Mouse (Mus musculus) midbrain, embryonic 12.5 days (tissue): ENCODE measurements around the gene Tollip. TPM values are rescaled to one million over a fixed set of nuclear protein-coding genes. Genes with fewer than 3 reads are reported as not detected.

Experiments used
- ATAC-seq: fragments of 200-750 bp; cut with Nextera tagmentation; 2 replicates; pipeline ENCODE4 v1.8.0; 2017; ENCODE audit warnings: low read depth, moderate TSS enrichment, moderate library complexity; ENCODE audit not compliant: low FRiP score
- H3K27ac ChIP-seq: fragments of 300-500 bp; sonication (generic); replicated peaks from 2 replicates; pipeline ENCODE4 v1.5.1; 2016; ENCODE audit warnings: mild to moderate bottlenecking
- H3K27me3 ChIP-seq: fragments of 300-500 bp; sonication (generic); 2 replicates; pipeline ENCODE4 v1.6.1; 2016; ENCODE audit warnings: mild to moderate bottlenecking
- H3K36me3 ChIP-seq: fragments of 300-500 bp; sonication (generic); 2 replicates; pipeline ENCODE4 v1.6.1; 2016
- H3K4me1 ChIP-seq: fragments of 300-500 bp; sonication (generic); 2 replicates; pipeline ENCODE4 v1.6.1; 2016
- H3K4me2 ChIP-seq: fragments of 300-500 bp; sonication (generic); replicated peaks from 2 replicates; pipeline ENCODE4 v1.6.1; 2016; ENCODE audit warnings: mild to moderate bottlenecking, moderate library complexity
- H3K4me3 ChIP-seq: fragments of 300-500 bp; sonication (generic); 2 replicates; pipeline ENCODE4 v1.5.1; 2016; ENCODE audit warnings: mild to moderate bottlenecking
- H3K9ac ChIP-seq: fragments of 300-500 bp; sonication (generic); replicated peaks from 2 replicates; pipeline ENCODE4 v1.6.1; 2016; ENCODE audit warnings: mild to moderate bottlenecking, moderate library complexity
- H3K9me3 ChIP-seq: fragments of 300-500 bp; sonication (generic); 2 replicates; pipeline ENCODE4 v1.6.1; 2016; ENCODE audit warnings: mild to moderate bottlenecking
- WGBS: fragments of 180-500 bp; shearing (Covaris S2); methylation state at CpG from one replicate; pipeline ENCODE4 v1.1.7; 2016; 5-methylcytosine and 5-hydroxymethylcytosine counted together
- polyA plus RNA-seq: library from polyadenylated mRNA; unstranded; fragments of >200 nt; fragmentation: Nextera tagmentation; extraction: Ambion mirVana; gene quantifications from 2 replicates; pipeline ENCODE4 v1.2.1, GENCODE M21; 2016

The Tollip gene
- polyA plus RNA-seq, 1 experiment from 2014 or later: 68.0 TPM

GRCm38 (mm10) chr7:141951821-141952220 is 33.5 kb upstream of the Tollip start:
- WGBS: 92% methylated on average over 4 of the region's 4 CpGs
- peaks cover 14% of the 10 kb centered on the region for H3K36me3 ChIP-seq
- no peak for ATAC-seq
- peaks cover 70% of the 10 kb centered on the region for H3K4me1 ChIP-seq
- H3K9me3 ChIP-seq: no peaks in the 10 kb centered on the region
- peaks cover 9% of the 10 kb centered on the region; the same call in 1 of the 2 replicates for H3K27me3 ChIP-seq
- H3K4me3 ChIP-seq: peak overlapping the region; percentile 99
- peak overlapping the region; percentile 98; the same call in 1 of the 2 replicates for H3K27ac ChIP-seq
- H3K9ac ChIP-seq: peak overlapping the region; percentile 100
- peak overlapping the region; percentile 82 for H3K4me2 ChIP-seq

DNA sequence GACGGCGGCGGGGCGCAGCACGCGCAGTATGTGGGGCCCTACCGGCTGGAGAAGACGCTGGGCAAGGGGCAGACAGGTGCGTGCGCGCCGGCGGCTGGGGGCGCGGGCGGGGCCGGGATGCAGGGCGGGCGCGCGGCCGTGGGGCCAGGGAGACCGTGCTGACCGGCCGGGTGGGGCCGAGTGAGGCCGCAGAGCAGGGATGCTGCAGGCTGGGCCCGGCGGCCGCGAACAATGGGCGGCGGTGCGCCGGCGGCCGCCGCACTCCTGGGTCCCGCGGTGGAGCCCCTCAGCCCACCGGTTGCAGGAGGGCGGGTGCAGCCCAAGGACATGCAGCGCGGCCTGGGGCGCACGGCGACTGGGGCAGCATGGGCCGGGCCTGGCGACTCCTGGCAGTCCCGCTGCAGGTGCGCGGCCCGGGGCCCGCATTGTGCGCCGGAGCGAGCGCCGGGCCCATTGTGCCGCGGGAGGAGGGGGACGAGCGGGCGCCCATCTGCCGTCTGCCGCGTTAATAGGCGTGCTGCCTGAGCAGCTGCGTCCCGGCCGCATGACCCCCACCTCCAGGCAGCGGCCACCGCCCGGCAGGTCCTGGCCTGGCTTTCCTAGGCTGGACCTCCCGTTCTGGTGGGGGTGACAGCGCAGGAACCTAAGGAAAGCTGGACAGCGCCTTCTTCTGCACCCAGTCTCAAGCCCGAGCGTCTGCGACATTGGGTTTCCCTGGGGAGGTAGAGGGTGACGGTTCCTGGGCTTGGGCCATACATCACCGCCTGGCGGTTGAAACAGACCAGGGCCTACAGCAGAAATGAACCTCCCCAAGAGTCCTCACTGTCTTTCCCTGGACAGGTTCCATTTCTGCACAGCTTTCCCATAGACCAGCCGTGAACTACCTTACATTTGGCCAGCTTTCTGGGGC is 32.1 kb upstream of the Tollip start:
- peak overlapping the region; percentile 100 for H3K9ac ChIP-seq

DNA sequence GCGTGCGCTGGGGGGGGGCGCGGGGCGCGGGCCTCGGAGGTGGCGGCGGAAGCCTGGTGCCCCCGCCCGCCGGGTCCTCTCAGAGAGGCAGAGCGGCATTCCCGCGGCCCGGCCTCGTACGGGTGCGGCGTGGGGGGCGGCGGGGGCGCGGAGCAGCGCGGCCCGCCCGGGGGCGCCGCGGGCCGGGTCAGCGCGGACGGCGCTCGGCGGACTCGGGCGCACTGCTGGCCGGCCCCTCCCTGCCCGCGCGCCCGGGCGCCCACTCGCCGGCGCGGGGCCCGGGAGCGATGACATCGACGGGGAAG is 31.4 kb upstream of the Tollip start:
- H3K9me3 ChIP-seq: no peaks in the 10 kb centered on the region
- under 1% methylated on average over 36 of the region's 54 CpGs for WGBS
- H3K4me3 ChIP-seq: peak overlapping the region; percentile 99
- ATAC-seq: peak; percentile 45
- peak overlapping the region; percentile 82 for H3K4me2 ChIP-seq
- peaks cover 14% of the 10 kb centered on the region for H3K36me3 ChIP-seq
- peak overlapping the region; percentile 98 for H3K27ac ChIP-seq
- H3K27me3 ChIP-seq: peaks cover 9% of the 10 kb centered on the region; the same call in 1 of the 2 replicates
- peaks cover 69% of the 10 kb centered on the region for H3K4me1 ChIP-seq
- peak overlapping the region; percentile 100 for H3K9ac ChIP-seq

More for the DNA sequence above, 32.1 kb upstream of the Tollip start:
- peak overlapping the region; percentile 98 for H3K27ac ChIP-seq
- H3K4me2 ChIP-seq: peak overlapping the region; percentile 82
- H3K27me3 ChIP-seq: peaks cover 9% of the 10 kb centered on the region; the same call in 1 of the 2 replicates
- peak; percentile 64 for ATAC-seq
- H3K36me3 ChIP-seq: peaks cover 14% of the 10 kb centered on the region
- peak overlapping the region; percentile 99 for H3K4me3 ChIP-seq
- peaks cover 70% of the 10 kb centered on the region for H3K4me1 ChIP-seq
- H3K9me3 ChIP-seq: no peaks in the 10 kb centered on the region
- WGBS: under 1% methylated on average over 55 of the region's 84 CpGs

GRCm38 (mm10) chr7:141948906-141949798 is 30.8 kb upstream of the Tollip start, which contains the start of gene Brsk2:
Gene Brsk2, plus strand, starts transcription at chr7:141949751.
- Histone ChIP-seq H3K4me1 (peaks cover 65% of the 10 kb centered on the region), H3K9ac (peak within 1 kb of the TSS; percentile 100), H3K4me3 (peak within 1 kb of the TSS; percentile 99), H3K27ac (peak within 1 kb of the TSS; percentile 98), H3K27me3 (peaks cover 9% of the 10 kb centered on the region; the same call in 1 of the 2 replicates), H3K4me2 (peak within 1 kb of the TSS; percentile 82), H3K36me3 (peaks cover 14% of the 10 kb centered on the region), H3K9me3 (no peaks in the 10 kb centered on the region)
- under 1% methylated on average over 55 of the region's 55 CpGs for WGBS
- ATAC-seq: peak; percentile 84

GRCm38 (mm10) chr7:141948045-141948444 is 29.7 kb upstream of the Tollip start:
- peak overlapping the region; percentile 82 for H3K4me2 ChIP-seq
- no peak overlapping the region for H3K9ac ChIP-seq
- H3K36me3 ChIP-seq: peaks cover 11% of the 10 kb centered on the region
- no peak overlapping the region for H3K4me3 ChIP-seq
- no peak overlapping the region for H3K27ac ChIP-seq
- H3K4me1 ChIP-seq: peaks cover 54% of the 10 kb centered on the region
- WGBS: 91% methylated on average over 1 of the region's 1 CpGs
- no peak for ATAC-seq
- H3K27me3 ChIP-seq: peaks cover 9% of the 10 kb centered on the region; the same call in 1 of the 2 replicates
- no peaks in the 10 kb centered on the region for H3K9me3 ChIP-seq

- H3K9me3 ChIP-seq: no peaks in the 10 kb centered on the region
- H3K27ac ChIP-seq: no peak overlapping the region
- H3K9ac ChIP-seq: no peak overlapping the region
- H3K4me3 ChIP-seq: no peak overlapping the region
- peaks cover 50% of the 10 kb centered on the region for H3K4me1 ChIP-seq
- no peak overlapping the region for H3K4me2 ChIP-seq
- peaks cover 9% of the 10 kb centered on the region; the same call in 1 of the 2 replicates for H3K27me3 ChIP-seq
- no peak for ATAC-seq
- H3K36me3 ChIP-seq: peaks cover 9% of the 10 kb centered on the region
Observed at GRCm38 (mm10) chr7:141947512-141947911, 29.2 kb upstream of the Tollip start.

- Histone ChIP-seq H3K4me3 (peak overlapping the region; percentile 21), H3K9ac (peak overlapping the region; percentile 24; the same call in 1 of the 2 replicates), H3K4me2 (peak overlapping the region; percentile 37)
Observed at GRCm38 (mm10) chr7:141945927-141946326, 27.6 kb upstream of the Tollip start.

GRCm38 (mm10) chr7:141943444-141943843 is 25.1 kb upstream of the Tollip start:
- no peak overlapping the region for H3K4me3 ChIP-seq
- peaks cover 26% of the 10 kb centered on the region for H3K4me1 ChIP-seq
- no peak overlapping the region for H3K27ac ChIP-seq
- H3K36me3 ChIP-seq: no peaks in the 10 kb centered on the region
- no peaks in the 10 kb centered on the region for H3K9me3 ChIP-seq
- WGBS: 87% methylated on average over 5 of the region's 5 CpGs
- ATAC-seq: no peak
- peaks cover 9% of the 10 kb centered on the region; the same call in 1 of the 2 replicates for H3K27me3 ChIP-seq
- no peak overlapping the region for H3K4me2 ChIP-seq
- no peak overlapping the region for H3K9ac ChIP-seq

More at GRCm38 (mm10) chr7:141945927-141946326, 27.6 kb upstream of the Tollip start:
- Histone ChIP-seq H3K36me3 (no peaks in the 10 kb centered on the region), H3K4me1 (peaks cover 34% of the 10 kb centered on the region), H3K27ac (peak overlapping the region; percentile 80), H3K27me3 (peaks cover 9% of the 10 kb centered on the region; the same call in 1 of the 2 replicates), H3K9me3 (no peaks in the 10 kb centered on the region)
- ATAC-seq: peak; percentile 38; the same call in 1 of the 2 replicates
- WGBS: 8% methylated on average over 7 of the region's 7 CpGs

GRCm38 (mm10) chr7:141934951-141935350 is 16.6 kb upstream of the Tollip start:
- Histone ChIP-seq H3K9me3 (no peaks in the 10 kb centered on the region), H3K4me3 (no peak overlapping the region), H3K4me2 (no peak overlapping the region), H3K27me3 (no peaks in the 10 kb centered on the region), H3K4me1 (peaks cover 16% of the 10 kb centered on the region), H3K9ac (no peak overlapping the region), H3K27ac (peak overlapping the region; percentile 81), H3K36me3 (no peaks in the 10 kb centered on the region)
- 87% methylated on average over 6 of the region's 6 CpGs for WGBS
- no peak for ATAC-seq

DNA sequence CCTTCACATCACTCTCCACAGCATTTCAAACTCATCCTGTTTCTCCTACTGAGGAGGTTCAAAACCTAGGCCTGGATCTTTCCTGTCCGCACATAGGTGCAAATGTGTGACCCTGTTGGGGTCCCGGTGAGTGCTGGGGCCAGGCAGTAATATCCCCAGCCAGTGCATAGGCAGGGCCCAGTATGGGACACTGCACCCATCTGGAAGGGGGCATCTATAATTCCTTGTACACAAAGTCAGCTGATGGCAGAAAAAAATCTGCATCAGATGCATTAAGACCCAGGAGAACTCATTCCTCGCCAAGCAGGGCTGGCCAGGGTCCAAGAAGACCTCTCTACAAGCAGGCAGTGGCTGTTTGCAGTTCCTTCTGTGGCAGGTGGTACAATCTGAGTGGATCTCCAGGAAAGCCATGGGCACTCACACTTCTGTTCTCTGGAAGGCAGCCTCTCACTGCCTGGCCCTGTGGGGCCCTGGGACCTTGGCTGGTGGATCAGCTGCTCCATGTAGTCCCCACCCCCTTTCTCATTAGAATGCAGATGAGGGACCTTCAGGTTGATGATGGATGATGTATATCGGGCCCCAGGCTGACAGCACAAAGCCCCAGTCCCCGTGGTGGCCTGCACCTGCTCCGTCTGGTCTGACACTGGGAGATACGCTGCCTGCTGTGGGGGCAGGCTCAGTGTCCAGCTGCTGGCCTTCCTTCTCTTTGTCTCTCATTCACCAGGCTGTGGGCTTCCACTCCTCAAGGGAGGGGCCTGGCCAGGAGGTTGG is 16.0 kb upstream of the Tollip start:
- peak; percentile 94 for ATAC-seq
- no peak overlapping the region for H3K9ac ChIP-seq
- WGBS: 54% methylated on average over 7 of the region's 7 CpGs

DNA sequence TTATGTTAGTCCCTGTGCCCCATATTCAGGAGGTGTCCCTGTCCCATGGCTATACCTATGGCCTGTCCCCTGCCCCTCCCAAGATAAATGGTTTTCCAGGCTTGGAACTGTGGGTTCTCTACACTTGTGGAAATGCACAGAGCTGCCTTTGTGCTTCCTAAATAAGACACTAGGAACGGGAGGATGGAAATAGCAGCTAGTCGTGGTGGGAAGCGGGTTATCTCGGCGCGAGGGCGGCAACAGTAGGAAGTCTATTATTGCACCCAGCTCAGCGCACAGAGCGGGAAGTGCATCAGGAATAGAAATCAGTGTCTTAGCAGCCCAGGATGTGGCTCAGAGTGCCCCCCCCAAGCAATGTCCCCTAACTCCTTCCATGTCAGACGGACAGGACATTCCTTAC is 10.3 kb upstream of the Tollip start:
- no peak overlapping the region for H3K27ac ChIP-seq
- WGBS: 81% methylated on average over 10 of the region's 10 CpGs
- H3K36me3 ChIP-seq: no peaks in the 10 kb centered on the region
- H3K27me3 ChIP-seq: no peaks in the 10 kb centered on the region
- no peaks in the 10 kb centered on the region for H3K9me3 ChIP-seq
- no peak for ATAC-seq
- H3K4me2 ChIP-seq: no peak overlapping the region
- no peak overlapping the region for H3K4me3 ChIP-seq
- no peak overlapping the region for H3K9ac ChIP-seq
- no peaks in the 10 kb centered on the region for H3K4me1 ChIP-seq

More for the DNA sequence above, 16.0 kb upstream of the Tollip start:
- H3K4me3 ChIP-seq: no peak overlapping the region
- no peak overlapping the region for H3K4me2 ChIP-seq
- no peaks in the 10 kb centered on the region for H3K9me3 ChIP-seq
- H3K27ac ChIP-seq: peak overlapping the region; percentile 81
- no peaks in the 10 kb centered on the region for H3K27me3 ChIP-seq
- no peaks in the 10 kb centered on the region for H3K36me3 ChIP-seq
- peaks cover 16% of the 10 kb centered on the region for H3K4me1 ChIP-seq
